Mouse (Mus musculus) lung, postnatal 0 days (tissue): Measurements from ENCODE around the gene Mybpc2. TPM values are rescaled to one million over a fixed set of nuclear protein-coding genes. Genes with fewer than 3 reads are reported as not detected.

Experiments
- ATAC-seq: fragments of 200-750 bp; cut with Nextera tagmentation; 2 replicates; pipeline ENCODE4 v1.8.0; 2017; ENCODE audit warnings: moderate library complexity
- DNase-seq: peaks from one replicate; pipeline ENCODE4 v3.0.0-alpha.2; 2016; ENCODE audit warnings: low spot score
- H3K27ac ChIP-seq: fragments of 300-500 bp; sonication (generic); 2 replicates; pipeline ENCODE4 v1.5.1; 2014; ENCODE audit warnings: antibody characterized with exemption, mild to moderate bottlenecking, low read length, mixed read lengths
- H3K27me3 ChIP-seq: fragments of 300-500 bp; sonication (generic); replicated peaks from 2 replicates; pipeline ENCODE4 v1.6.1; 2014; ENCODE audit warnings: low read length, mixed read lengths; ENCODE audit not compliant: insufficient read depth
- H3K36me3 ChIP-seq: fragments of 300-500 bp; sonication (generic); 2 replicates; pipeline ENCODE4 v1.6.1; 2014; ENCODE audit warnings: low read length, mixed read lengths; ENCODE audit not compliant: insufficient read depth
- H3K4me1 ChIP-seq: fragments of 300-500 bp; sonication (generic); 2 replicates; pipeline ENCODE4 v1.6.1; 2014; ENCODE audit warnings: antibody characterized with exemption, low read depth, low read length, mixed read lengths; ENCODE audit not compliant: insufficient read depth
- H3K4me2 ChIP-seq: fragments of 300-500 bp; sonication (generic); replicated peaks from 2 replicates; pipeline ENCODE4 v1.6.1; 2014; ENCODE audit warnings: low read depth, mild to moderate bottlenecking, low read length, moderate library complexity, mixed read lengths
- H3K4me3 ChIP-seq: fragments of 300-500 bp; sonication (generic); 2 replicates; pipeline ENCODE4 v1.5.1; 2014; ENCODE audit warnings: low read depth, low read length
- H3K9ac ChIP-seq: fragments of 300-500 bp; sonication (generic); replicated peaks from 2 replicates; pipeline ENCODE4 v1.6.1; 2014; ENCODE audit warnings: low read depth, mild to moderate bottlenecking
- H3K9me3 ChIP-seq: fragments of 300-500 bp; sonication (generic); 2 replicates; pipeline ENCODE4 v1.6.1; 2016; ENCODE audit warnings: low read length, mixed read lengths
- CTCF ChIP-seq: IDR thresholded peaks from 2 replicates; pipeline ENCODE4 v1.5.1; 2016; ENCODE audit warnings: antibody characterized with exemption, mild to moderate bottlenecking
- EP300 ChIP-seq: IDR thresholded peaks from 2 replicates; pipeline ENCODE4 v1.6.1; 2016; ENCODE audit warnings: antibody characterized with exemption, mild to moderate bottlenecking, control low read depth
- WGBS: fragments of 180-500 bp; shearing (Covaris S2); extraction: QIAGEN DNeasy Blood & Tissue Kit; methylation state at CpG from one replicate; pipeline ENCODE4 v1.1.7; 2014; 5-methylcytosine and 5-hydroxymethylcytosine counted together
- polyA plus RNA-seq: library from polyadenylated mRNA; unstranded; fragments of >200 nt; fragmentation: Nextera tagmentation; extraction: Ambion mirVana; gene quantifications from 2 replicates; pipeline ENCODE4 v1.2.1, GENCODE M21; 2015

The Mybpc2 gene
- polyA plus RNA-seq, 1 experiment from 2014 or later, result 0.37 TPM

- DNase-seq, result peak; percentile 99
- TF ChIP-seq CTCF (peak; percentile 98), EP300 (no peak)
Measured at GRCm38 (mm10) chr7:44548497-44549087, 24.1 kb upstream of the Mybpc2 start, which contains the start of gene Pold1. Gene Pold1, minus strand, starts transcription at chr7:44548849.

GRCm38 (mm10) chr7:44547725-44548124 is 23.3 kb upstream of the Mybpc2 start:
- ATAC-seq, result no peak
- Histone ChIP-seq H3K9ac (peak overlapping the region; percentile 27; the same call in 1 of the 2 replicates), H3K9me3 (no peaks in the 10 kb centered on the region), H3K27me3 (no peaks in the 10 kb centered on the region), H3K27ac (peak overlapping the region; percentile 38; the same call in 1 of the 2 replicates), H3K36me3 (peaks cover 17% of the 10 kb centered on the region), H3K4me3 (peak overlapping the region; percentile 58), H3K4me2 (peak overlapping the region; percentile 81), H3K4me1 (peaks cover 2% of the 10 kb centered on the region; the same call in 1 of the 2 replicates)
- TF ChIP-seq CTCF (no peak), EP300 (no peak)
- no peak for DNase-seq
- WGBS, result 14% methylated on average over 5 of the region's 5 CpGs

More at GRCm38 (mm10) chr7:44548497-44549087, 24.1 kb upstream of the Mybpc2 start, which contains the start of gene Pold1:
- Histone ChIP-seq H3K27me3 (no peaks in the 10 kb centered on the region), H3K36me3 (peaks cover 17% of the 10 kb centered on the region), H3K4me1 (peaks cover 4% of the 10 kb centered on the region; the same call in 1 of the 2 replicates), H3K9me3 (no peaks in the 10 kb centered on the region), H3K4me3 (peak within 1 kb of the TSS; percentile 58), H3K9ac (peak within 1 kb of the TSS; percentile 27; the same call in 1 of the 2 replicates), H3K27ac (peak within 1 kb of the TSS; percentile 38), H3K4me2 (peak within 1 kb of the TSS; percentile 81)
- under 1% methylated on average over 40 of the region's 43 CpGs for WGBS
- peak; percentile 96 for ATAC-seq

GRCm38 (mm10) chr7:44547041-44547440 is 22.6 kb upstream of the Mybpc2 start:
- no peaks in the 10 kb centered on the region for H3K9me3 ChIP-seq
- H3K9ac ChIP-seq, result no peak overlapping the region
- DNase-seq, result no peak
- H3K4me3 ChIP-seq, result no peak overlapping the region
- 91% methylated on average over 13 of the region's 13 CpGs for WGBS
- ATAC-seq, result no peak
- no peaks in the 10 kb centered on the region for H3K27me3 ChIP-seq
- H3K36me3 ChIP-seq, result peaks cover 13% of the 10 kb centered on the region
- no peak for TF ChIP-seq EP300
- TF ChIP-seq CTCF, result no peak
- H3K27ac ChIP-seq, result no peak overlapping the region
- H3K4me1 ChIP-seq, result no peaks in the 10 kb centered on the region; the same call in 1 of the 2 replicates
- no peak overlapping the region for H3K4me2 ChIP-seq

- WGBS, result over 99% methylated on average over 3 of the region's 3 CpGs
- no peak overlapping the region for H3K27ac ChIP-seq
- H3K4me3 ChIP-seq, result no peak overlapping the region
- TF ChIP-seq CTCF, result no peak
- no peak for TF ChIP-seq EP300
- H3K4me2 ChIP-seq, result no peak overlapping the region
- H3K4me1 ChIP-seq, result no peaks in the 10 kb centered on the region; the same call in 1 of the 2 replicates
- peaks cover 7% of the 10 kb centered on the region; the same call in 1 of the 2 replicates for H3K36me3 ChIP-seq
- no peak for ATAC-seq
- DNase-seq, result no peak
- H3K9ac ChIP-seq, result no peak overlapping the region
- H3K27me3 ChIP-seq, result no peaks in the 10 kb centered on the region
- no peaks in the 10 kb centered on the region for H3K9me3 ChIP-seq
Measured at GRCm38 (mm10) chr7:44546274-44546673, 21.8 kb upstream of the Mybpc2 start.

GRCm38 (mm10) chr7:44543071-44543470 is 18.6 kb upstream of the Mybpc2 start:
- no peaks in the 10 kb centered on the region for H3K27me3 ChIP-seq
- H3K9me3 ChIP-seq, result no peaks in the 10 kb centered on the region
- H3K4me2 ChIP-seq, result no peak overlapping the region
- H3K4me1 ChIP-seq, result no peaks in the 10 kb centered on the region; the same call in 1 of the 2 replicates
- no peak overlapping the region for H3K27ac ChIP-seq
- WGBS, result 81% methylated on average over 12 of the region's 12 CpGs
- H3K36me3 ChIP-seq, result 0 out of 2 replicates have a peak, but pooled peaks cover 7% of the 10 kb centered on the region
- TF ChIP-seq EP300, result no peak
- no peak for TF ChIP-seq CTCF
- DNase-seq (no peak), ATAC-seq (no peak)
- H3K4me3 ChIP-seq, result no peak overlapping the region
- H3K9ac ChIP-seq, result no peak overlapping the region

GRCm38 (mm10) chr7:44542555-44542954 is 18.1 kb upstream of the Mybpc2 start:
- Histone ChIP-seq H3K4me3 (no peak overlapping the region), H3K27me3 (no peaks in the 10 kb centered on the region), H3K4me1 (no peaks in the 10 kb centered on the region), H3K4me2 (no peak overlapping the region), H3K9me3 (no peaks in the 10 kb centered on the region), H3K9ac (no peak overlapping the region), H3K36me3 (0 out of 2 replicates have a peak, but pooled peaks cover 7% of the 10 kb centered on the region), H3K27ac (no peak overlapping the region)
- no peak for DNase-seq
- WGBS, result 92% methylated on average over 11 of the region's 11 CpGs
- no peak for TF ChIP-seq EP300
- no peak for TF ChIP-seq CTCF
- ATAC-seq, result no peak
